Mouse (Mus musculus): ENCODE data around the gene Clpp. TPM values are rescaled to one million over a fixed set of nuclear protein-coding genes. Genes with fewer than 3 reads are reported as not detected.

Gene Clpp
- polyA plus RNA-seq, 1 experiment from 2014 or later, result 178 TPM

GRCm38 (mm10) chr17:56997029-56997667, 7.0 kb downstream of the Clpp start, which contains the start of gene Alkbh7:
Alkbh7 (plus strand) TSS chr17:56997339.
- Histone ChIP-seq H3K4me1 (replicated peaks; ENCODE audit: control insufficient read depth, insufficient read depth, low read length) (peaks cover 11% of the 10 kb centered on the region), H3K36me3 (ENCODE audit: control insufficient read depth, insufficient read depth) (peaks cover 25% of the 10 kb centered on the region), H3K27me3 (replicated peaks; ENCODE audit: control insufficient read depth, insufficient read depth, low read length) (no peaks in the 10 kb centered on the region), H3K4me2 (ENCODE audit: low read length) (peak within 1 kb of the TSS; percentile 69), H3K4me3 (replicated peaks; ENCODE audit: low read length) (peak within 1 kb of the TSS; percentile 51), H3K9me3 (ENCODE audit: control insufficient read depth, low read length) (no peaks in the 10 kb centered on the region), H3K27ac (ENCODE audit: low read length) (peak within 1 kb of the TSS; percentile 29), H3K9ac (replicated peaks; ENCODE audit: low read depth, low read length) (peak within 1 kb of the TSS; percentile 57)
- peak; percentile 98 for ATAC-seq
- under 1% methylated on average over 38 of the region's 38 CpGs for WGBS

- no peak overlapping the region for H3K27ac ChIP-seq (ENCODE audit: low read length)
- peaks cover 8% of the 10 kb centered on the region for H3K4me1 ChIP-seq (replicated peaks; ENCODE audit: control insufficient read depth, insufficient read depth, low read length)
- H3K9me3 ChIP-seq (ENCODE audit: control insufficient read depth, low read length), result no peaks in the 10 kb centered on the region
- H3K27me3 ChIP-seq (replicated peaks; ENCODE audit: control insufficient read depth, insufficient read depth, low read length), result no peaks in the 10 kb centered on the region
- no peak overlapping the region for H3K9ac ChIP-seq (replicated peaks; ENCODE audit: low read depth, low read length)
- WGBS, result 96% methylated on average over 9 of the region's 9 CpGs
- no peak overlapping the region for H3K4me2 ChIP-seq (ENCODE audit: low read length)
- H3K4me3 ChIP-seq (replicated peaks; ENCODE audit: low read length), result no peak overlapping the region
- ATAC-seq, result no peak
- peaks cover 26% of the 10 kb centered on the region for H3K36me3 ChIP-seq (ENCODE audit: control insufficient read depth, insufficient read depth)
Observed at GRCm38 (mm10) chr17:56999414-56999813, 9.3 kb downstream of the Clpp start.

GRCm38 (mm10) chr17:56999968-57000609, 10.0 kb downstream of the Clpp start, which contains the start of gene Pspn:
Pspn (minus strand) TSS chr17:57000018.
- Histone ChIP-seq H3K4me3 (replicated peaks; ENCODE audit: low read length) (no peak within 1 kb of the TSS), H3K27me3 (replicated peaks; ENCODE audit: control insufficient read depth, insufficient read depth, low read length) (no peaks in the 10 kb centered on the region), H3K36me3 (ENCODE audit: control insufficient read depth, insufficient read depth) (peaks cover 24% of the 10 kb centered on the region), H3K9ac (replicated peaks; ENCODE audit: low read depth, low read length) (no peak within 1 kb of the TSS), H3K4me2 (ENCODE audit: low read length) (no peak within 1 kb of the TSS), H3K4me1 (replicated peaks; ENCODE audit: control insufficient read depth, insufficient read depth, low read length) (peaks cover 8% of the 10 kb centered on the region), H3K9me3 (ENCODE audit: control insufficient read depth, low read length) (no peaks in the 10 kb centered on the region), H3K27ac (ENCODE audit: low read length) (no peak within 1 kb of the TSS)
- ATAC-seq, result no peak
- 90% methylated on average over 9 of the region's 9 CpGs for WGBS

GRCm38 (mm10) chr17:57001228-57001627, 11.1 kb downstream of the Clpp start:
- 81% methylated on average over 8 of the region's 8 CpGs for WGBS
- H3K4me3 ChIP-seq (replicated peaks; ENCODE audit: low read length), result no peak overlapping the region
- ATAC-seq, result no peak

GRCm38 (mm10) chr17:57003994-57004393, 13.9 kb downstream of the Clpp start:
- 96% methylated on average over 7 of the region's 7 CpGs for WGBS
- ATAC-seq, result no peak
- H3K9ac ChIP-seq (replicated peaks; ENCODE audit: low read depth, low read length), result no peak overlapping the region
- peaks cover 37% of the 10 kb centered on the region for H3K36me3 ChIP-seq (ENCODE audit: control insufficient read depth, insufficient read depth)
- H3K4me1 ChIP-seq (replicated peaks; ENCODE audit: control insufficient read depth, insufficient read depth, low read length), result no peaks in the 10 kb centered on the region
- H3K27me3 ChIP-seq (replicated peaks; ENCODE audit: control insufficient read depth, insufficient read depth, low read length), result no peaks in the 10 kb centered on the region
- no peaks in the 10 kb centered on the region for H3K9me3 ChIP-seq (ENCODE audit: control insufficient read depth, low read length)
- no peak overlapping the region for H3K4me3 ChIP-seq (replicated peaks; ENCODE audit: low read length)
- no peak overlapping the region for H3K4me2 ChIP-seq (ENCODE audit: low read length)
- no peak overlapping the region for H3K27ac ChIP-seq (ENCODE audit: low read length)

More at GRCm38 (mm10) chr17:57001228-57001627, 11.1 kb downstream of the Clpp start:
- Histone ChIP-seq H3K9ac (replicated peaks; ENCODE audit: low read depth, low read length) (no peak overlapping the region), H3K27ac (ENCODE audit: low read length) (no peak overlapping the region), H3K36me3 (ENCODE audit: control insufficient read depth, insufficient read depth) (peaks cover 24% of the 10 kb centered on the region), H3K27me3 (replicated peaks; ENCODE audit: control insufficient read depth, insufficient read depth, low read length) (no peaks in the 10 kb centered on the region), H3K9me3 (ENCODE audit: control insufficient read depth, low read length) (no peaks in the 10 kb centered on the region), H3K4me1 (replicated peaks; ENCODE audit: control insufficient read depth, insufficient read depth, low read length) (peaks cover 8% of the 10 kb centered on the region), H3K4me2 (ENCODE audit: low read length) (no peak overlapping the region)

DNA sequence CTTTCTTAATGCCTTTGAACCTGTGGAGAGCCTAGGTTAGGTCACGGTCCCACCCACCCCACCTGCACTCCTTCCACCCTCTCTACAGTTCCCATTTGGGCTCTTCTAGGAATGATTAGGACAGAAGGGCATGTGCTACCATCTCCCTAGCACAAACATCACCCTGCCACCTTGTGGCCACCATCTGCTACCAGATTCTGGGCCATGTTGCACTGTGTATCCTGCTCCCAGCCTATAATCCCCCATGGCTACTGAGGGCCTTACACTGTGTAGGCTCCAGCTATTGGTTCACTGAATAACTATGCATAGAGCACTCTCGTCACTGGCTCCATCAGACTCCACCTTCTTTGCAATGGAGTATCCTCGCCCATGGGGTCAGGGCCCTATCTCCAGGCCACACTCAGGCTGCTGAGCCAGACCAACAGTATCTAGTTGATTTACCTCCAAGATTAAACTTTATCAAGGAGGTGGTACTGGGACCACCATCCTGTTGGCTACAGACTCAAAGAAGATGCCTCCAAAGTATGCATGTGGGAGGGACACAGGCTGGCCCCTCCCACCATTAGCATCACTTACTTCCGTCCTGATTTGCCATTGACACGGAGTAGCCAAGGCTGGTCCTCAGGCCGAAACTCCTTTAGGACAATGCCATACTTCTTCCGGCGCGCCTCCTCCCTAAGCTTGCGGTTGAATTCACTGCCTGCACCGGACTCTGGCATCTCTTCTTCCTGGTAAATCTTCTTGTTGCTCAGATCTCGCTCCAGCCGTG, 17.2 kb downstream of the Clpp start:
- 94% methylated on average over 13 of the region's 13 CpGs for WGBS
- no peak for ATAC-seq

GRCm38 (mm10) chr17:57010911-57011235, 20.8 kb downstream of the Clpp start:
- Histone ChIP-seq H3K27me3 (replicated peaks; ENCODE audit: control insufficient read depth, insufficient read depth, low read length) (no peaks in the 10 kb centered on the region), H3K36me3 (ENCODE audit: control insufficient read depth, insufficient read depth) (peaks cover 17% of the 10 kb centered on the region), H3K27ac (ENCODE audit: low read length) (peak overlapping the region; percentile 81), H3K9me3 (ENCODE audit: control insufficient read depth, low read length) (no peaks in the 10 kb centered on the region), H3K4me3 (replicated peaks; ENCODE audit: low read length) (peak overlapping the region; percentile 79), H3K4me2 (ENCODE audit: low read length) (peak overlapping the region; percentile 92), H3K9ac (replicated peaks; ENCODE audit: low read depth, low read length) (peak overlapping the region; percentile 64), H3K4me1 (replicated peaks; ENCODE audit: control insufficient read depth, insufficient read depth, low read length) (peaks cover 14% of the 10 kb centered on the region)
- ATAC-seq, result peak; percentile 49
- WGBS, result under 1% methylated on average over 19 of the region's 19 CpGs

More for the DNA sequence above, 17.2 kb downstream of the Clpp start:
- H3K4me1 ChIP-seq (replicated peaks; ENCODE audit: control insufficient read depth, insufficient read depth, low read length), result peaks cover 12% of the 10 kb centered on the region
- no peak overlapping the region for H3K4me2 ChIP-seq (ENCODE audit: low read length)
- no peaks in the 10 kb centered on the region for H3K27me3 ChIP-seq (replicated peaks; ENCODE audit: control insufficient read depth, insufficient read depth, low read length)
- H3K27ac ChIP-seq (ENCODE audit: low read length), result no peak overlapping the region
- no peaks in the 10 kb centered on the region for H3K9me3 ChIP-seq (ENCODE audit: control insufficient read depth, low read length)
- no peak overlapping the region for H3K4me3 ChIP-seq (replicated peaks; ENCODE audit: low read length)
- peaks cover 35% of the 10 kb centered on the region for H3K36me3 ChIP-seq (ENCODE audit: control insufficient read depth, insufficient read depth)
- H3K9ac ChIP-seq (replicated peaks; ENCODE audit: low read depth, low read length), result no peak overlapping the region

DNA sequence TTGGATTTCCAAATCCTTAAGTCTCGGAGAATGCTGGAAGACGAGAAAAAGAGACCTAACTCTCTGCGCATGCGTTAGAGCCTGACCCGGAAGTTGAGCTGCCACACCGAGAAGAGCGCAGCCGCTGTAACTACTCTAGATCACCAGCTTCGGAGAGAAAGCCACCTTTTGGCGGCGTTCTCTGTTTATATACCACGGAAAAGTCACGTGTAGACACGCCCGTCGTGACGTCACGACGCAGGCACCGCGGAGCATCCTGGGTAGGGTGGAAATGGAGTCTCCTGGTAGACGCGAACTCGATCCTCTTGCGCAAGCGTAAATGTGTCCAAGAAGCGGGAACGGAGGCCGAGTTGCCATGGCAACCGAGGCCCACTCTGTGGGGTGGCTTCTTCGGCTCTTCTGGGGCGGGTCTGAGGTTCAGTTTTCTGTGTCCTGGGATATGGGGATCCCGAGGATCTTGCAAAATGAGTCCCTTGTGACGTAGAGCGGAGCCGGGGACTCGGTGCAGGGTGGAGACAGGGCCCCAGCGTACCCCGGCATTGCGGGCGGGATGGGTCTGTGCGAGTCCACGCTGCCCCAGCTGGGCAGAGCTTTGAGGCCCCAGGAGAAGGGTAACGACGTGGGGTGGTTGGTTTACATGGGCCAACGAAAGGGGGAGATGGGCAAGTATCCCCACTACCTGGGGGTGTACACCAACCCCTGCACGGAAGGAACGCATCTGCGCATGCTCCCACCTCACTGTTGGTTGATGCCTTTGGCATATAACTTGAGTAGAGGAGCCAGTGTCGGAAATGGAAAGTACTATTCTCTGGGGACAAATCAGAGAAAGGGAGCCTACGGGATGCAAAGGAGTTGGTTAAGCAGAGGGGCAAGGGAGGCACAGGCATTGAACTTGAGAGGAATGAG, 21.4 kb downstream of the Clpp start, which contains the start of the genes Gtf2f1 and Gm17949:
TSS of gene Gtf2f1 (minus strand) at position 53 of the 906 bp plus-strand sequence.
TSS of gene Gm17949 (plus strand) at position 234 of the 906 bp plus-strand sequence.
- peaks cover 11% of the 10 kb centered on the region for H3K36me3 ChIP-seq (ENCODE audit: control insufficient read depth, insufficient read depth)
- H3K27me3 ChIP-seq (replicated peaks; ENCODE audit: control insufficient read depth, insufficient read depth, low read length), result no peaks in the 10 kb centered on the region
- peak within 1 kb of the TSS; percentile 74 for H3K9ac ChIP-seq (replicated peaks; ENCODE audit: low read depth, low read length)
- peak within 1 kb of the TSS; percentile 92 for H3K4me2 ChIP-seq (ENCODE audit: low read length)
- peak; percentile 91 for ATAC-seq
- H3K4me3 ChIP-seq (replicated peaks; ENCODE audit: low read length), result peak within 1 kb of the TSS; percentile 79
- peaks cover 14% of the 10 kb centered on the region for H3K4me1 ChIP-seq (replicated peaks; ENCODE audit: control insufficient read depth, insufficient read depth, low read length)
- H3K27ac ChIP-seq (ENCODE audit: low read length), result peak within 1 kb of the TSS; percentile 95
- H3K9me3 ChIP-seq (ENCODE audit: control insufficient read depth, low read length), result no peaks in the 10 kb centered on the region
- under 1% methylated on average over 51 of the region's 51 CpGs for WGBS

All from forebrain, embryonic 16.5 days (tissue).